Mouse (Mus musculus): ENCODE data around the gene Zbtb8b.
"Not testable (repeated sequence)": the region's sequence is repeated elsewhere in the genome, so short reads cannot be mapped to it uniquely, and the experiment has no call there.

Zbtb8b gene

GRCm38 (mm10) chr4:129440340-129441063 is at the start of gene Zbtb8b:
Gene Zbtb8b (minus strand): TSS chr4:129440853.
- DNase-seq, result peak; percentile 79 to 85

- no peak for DNase-seq
These were observed 40.4 kb upstream of the Zbtb8b start for GRCm38 (mm10) chr4:129481090-129481489.

DNA sequence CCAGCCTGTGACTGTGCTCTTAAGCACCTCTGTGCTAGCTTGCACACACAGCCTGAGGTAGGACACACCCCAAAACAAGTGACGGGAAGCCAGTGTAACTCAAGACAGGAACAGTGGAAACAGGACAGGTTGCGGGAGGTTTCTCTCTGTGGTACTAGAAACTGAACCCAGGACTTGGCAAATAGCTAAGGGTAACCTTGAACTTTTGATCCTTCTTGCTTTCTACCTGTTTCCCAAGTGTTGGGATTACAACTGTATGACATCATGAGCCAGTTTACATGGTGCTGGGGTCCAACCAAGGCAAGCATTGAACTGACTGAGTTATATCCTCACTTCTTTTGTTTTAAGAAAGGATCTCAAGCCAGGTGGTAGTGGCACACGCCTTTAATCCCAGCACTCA is 39.2 kb upstream of the Zbtb8b start:
- DNase-seq, result no peak

DNA sequence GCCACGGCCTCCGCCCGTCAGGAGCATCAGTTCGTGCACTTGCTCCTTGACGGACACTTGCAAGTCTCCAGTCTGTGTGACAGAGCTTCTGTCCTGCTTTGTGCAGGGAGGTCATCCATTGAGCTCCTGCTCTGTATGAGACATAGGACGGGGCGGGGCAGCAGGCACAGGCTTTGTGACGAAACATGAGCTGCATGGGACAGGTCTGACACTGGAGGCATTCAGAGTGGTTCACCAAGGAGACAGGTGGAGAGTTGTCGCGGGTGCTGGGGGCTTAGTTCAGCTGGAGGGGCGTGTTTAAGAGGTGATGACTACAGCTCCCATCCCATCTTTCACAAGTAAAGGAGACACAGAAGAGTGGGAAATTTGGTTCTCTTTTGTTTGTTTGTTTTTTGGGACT is 35.4 kb upstream of the Zbtb8b start:
- DNase-seq, result no peak

DNA sequence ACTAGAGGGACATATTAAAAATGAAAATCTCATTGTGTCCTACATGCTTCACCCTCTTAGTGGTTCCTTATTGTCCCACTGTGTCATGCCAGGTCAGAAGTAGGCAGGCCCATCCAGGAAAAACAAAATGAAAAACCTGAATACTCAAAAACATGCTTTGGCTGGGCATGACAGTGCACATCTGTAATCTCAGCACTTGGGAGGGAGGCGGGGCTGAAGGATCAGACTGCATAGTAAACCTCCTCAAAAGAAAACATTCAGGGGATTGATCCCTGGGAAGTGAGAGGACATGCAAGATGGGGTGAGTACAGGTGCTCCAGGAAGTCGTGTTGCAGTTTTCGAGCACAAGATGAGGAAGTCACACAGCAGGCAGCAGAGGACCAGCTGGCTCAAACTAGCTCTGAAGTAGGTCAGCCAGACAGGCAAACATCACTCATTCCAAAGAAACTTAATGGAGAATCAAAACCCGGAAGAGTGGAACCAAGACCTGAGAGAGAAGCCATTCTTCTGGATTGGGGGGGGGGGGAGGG is 23.7 kb upstream of the Zbtb8b start:
- DNase-seq, result no peak

DNA sequence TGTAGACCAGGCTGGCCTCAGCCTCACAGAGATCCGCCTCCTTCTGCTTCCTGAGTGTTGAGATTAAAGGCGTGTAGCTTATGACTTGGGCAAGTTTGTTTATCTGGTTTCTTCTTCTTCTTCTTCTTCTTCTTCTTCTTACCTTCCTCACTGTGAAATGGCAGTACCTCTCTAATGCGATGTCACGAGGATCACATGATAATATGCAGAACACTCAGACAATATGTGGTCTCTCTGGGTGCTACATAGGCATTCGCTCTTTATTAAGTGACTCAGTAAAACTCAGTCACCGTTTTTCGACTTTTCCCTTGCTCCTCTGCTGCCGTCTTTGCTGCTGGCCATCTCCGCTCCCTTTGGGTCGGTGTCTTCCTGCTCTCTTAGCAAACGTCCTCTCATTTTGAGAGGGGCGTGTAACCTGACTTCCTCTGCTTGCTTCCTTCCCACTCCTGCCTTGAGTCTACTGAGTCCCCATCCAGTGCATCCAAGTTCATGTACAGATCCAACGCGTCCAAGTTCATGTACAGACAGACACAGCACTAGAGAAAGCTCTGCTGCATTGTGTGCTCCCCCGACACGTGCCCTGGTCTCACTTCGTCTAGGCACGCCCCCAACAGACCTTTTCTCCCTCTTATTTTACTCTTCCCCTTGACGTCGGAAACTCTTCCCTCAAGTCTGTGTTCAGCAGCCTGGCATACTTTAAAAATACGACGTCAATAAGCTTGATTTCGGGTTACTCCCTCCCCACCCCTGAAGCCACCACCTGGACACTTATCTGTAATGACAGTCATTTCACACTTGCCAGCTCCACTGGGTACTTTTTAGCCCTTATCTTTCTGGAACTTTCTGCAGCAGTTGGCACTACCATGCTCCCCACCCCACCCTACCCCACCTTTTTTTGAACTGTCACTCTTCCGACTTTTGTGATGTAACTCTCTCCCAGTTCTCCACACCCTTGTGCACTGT is 22.7 kb upstream of the Zbtb8b start:
- DNase-seq, result no peak

GRCm38 (mm10) chr4:129462118-129462517 is 21.5 kb upstream of the Zbtb8b start:
- peak in 1 of 2 experiments; percentile 18 for DNase-seq

DNA sequence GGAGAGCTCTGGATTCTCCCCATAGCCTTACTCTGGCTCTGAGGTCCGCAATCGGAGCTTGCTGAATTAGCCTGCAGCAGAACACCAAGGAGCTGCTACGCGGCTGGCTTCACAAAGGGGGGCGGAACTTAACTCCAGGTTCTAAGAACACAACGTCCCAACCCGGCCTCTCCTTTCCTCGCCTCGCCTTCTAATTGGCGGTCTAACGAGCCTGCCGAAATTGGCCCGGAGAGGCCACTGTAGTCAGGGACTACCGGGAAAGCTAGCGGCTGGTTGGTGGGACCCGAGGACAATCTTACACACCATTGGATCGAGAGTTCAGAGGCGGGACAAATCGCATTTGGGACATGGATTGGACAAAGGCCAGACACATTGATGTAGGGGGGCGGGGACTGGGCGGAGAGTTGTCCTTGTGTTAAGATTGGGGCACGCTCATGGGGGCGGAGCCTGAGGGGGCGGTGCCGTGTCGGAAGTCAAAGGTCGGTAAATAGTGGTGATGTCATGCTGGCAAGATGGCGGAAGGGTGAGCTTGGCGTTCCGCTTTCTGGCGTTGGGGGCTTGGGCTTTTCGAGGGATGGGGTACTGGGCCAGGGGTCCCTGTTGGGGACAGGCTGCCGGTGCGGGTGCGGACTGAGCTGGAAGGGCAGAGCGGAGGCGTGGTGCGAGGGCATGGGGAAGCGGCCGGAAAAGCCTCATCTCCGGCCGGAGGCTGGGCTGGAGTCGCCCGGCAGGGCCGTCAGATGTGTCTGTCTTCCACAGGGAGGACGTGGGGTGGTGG is 20.7 kb upstream of the Zbtb8b start, which contains the start of gene Bsdc1:
Gene Bsdc1 (plus strand): TSS at position 399 of the 778 bp plus-strand sequence.
- DNase-seq, result peak; percentile 100

DNA sequence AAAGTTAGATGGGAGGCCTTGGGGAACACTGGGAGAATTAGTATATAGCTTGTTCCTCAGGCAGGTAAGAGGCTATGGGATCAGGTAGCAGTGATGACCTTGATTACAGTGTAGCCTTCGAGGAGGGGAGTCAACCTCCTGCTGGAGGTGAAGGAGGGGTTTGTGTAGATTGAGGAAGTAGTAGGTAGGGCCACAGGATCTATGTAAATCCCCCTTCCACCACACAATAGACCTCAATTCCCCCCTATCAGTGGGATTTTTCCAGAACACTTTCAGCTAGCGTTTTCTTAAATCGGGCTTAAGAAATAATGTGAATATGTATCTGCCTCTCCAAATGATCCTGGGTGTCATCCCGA is 20.2 kb upstream of the Zbtb8b start:
- DNase-seq, result no peak

DNA sequence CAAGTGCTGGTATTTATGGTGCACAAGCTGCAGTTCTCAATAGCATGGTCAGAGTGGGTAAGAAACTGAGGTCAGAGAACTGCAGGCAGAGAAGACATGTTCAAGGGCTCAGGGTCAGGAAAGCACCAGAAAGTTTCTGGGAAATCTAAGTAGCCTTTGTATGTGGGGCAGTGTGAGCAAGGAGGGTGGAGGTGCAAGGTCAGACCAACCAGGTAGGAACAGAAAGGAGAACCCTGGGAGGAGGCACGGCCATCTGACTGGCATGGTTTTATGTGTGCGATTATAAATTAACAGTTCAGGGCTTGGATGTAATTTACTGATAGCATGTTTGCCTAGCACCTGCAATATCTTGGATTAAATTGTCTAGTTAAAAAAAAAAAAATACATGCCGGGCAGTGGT is 19.1 kb upstream of the Zbtb8b start:
- no peak for DNase-seq

- DNase-seq, result not testable (repeated sequence)
These were observed 16.7 kb upstream of the Zbtb8b start for GRCm38 (mm10) chr4:129457311-129457710.

GRCm38 (mm10) chr4:129456126-129456525 is 15.5 kb upstream of the Zbtb8b start:
- DNase-seq, result no peak

GRCm38 (mm10) chr4:129455265-129455664 is 14.6 kb upstream of the Zbtb8b start:
- peak; percentile 53 to 68 for DNase-seq

DNA sequence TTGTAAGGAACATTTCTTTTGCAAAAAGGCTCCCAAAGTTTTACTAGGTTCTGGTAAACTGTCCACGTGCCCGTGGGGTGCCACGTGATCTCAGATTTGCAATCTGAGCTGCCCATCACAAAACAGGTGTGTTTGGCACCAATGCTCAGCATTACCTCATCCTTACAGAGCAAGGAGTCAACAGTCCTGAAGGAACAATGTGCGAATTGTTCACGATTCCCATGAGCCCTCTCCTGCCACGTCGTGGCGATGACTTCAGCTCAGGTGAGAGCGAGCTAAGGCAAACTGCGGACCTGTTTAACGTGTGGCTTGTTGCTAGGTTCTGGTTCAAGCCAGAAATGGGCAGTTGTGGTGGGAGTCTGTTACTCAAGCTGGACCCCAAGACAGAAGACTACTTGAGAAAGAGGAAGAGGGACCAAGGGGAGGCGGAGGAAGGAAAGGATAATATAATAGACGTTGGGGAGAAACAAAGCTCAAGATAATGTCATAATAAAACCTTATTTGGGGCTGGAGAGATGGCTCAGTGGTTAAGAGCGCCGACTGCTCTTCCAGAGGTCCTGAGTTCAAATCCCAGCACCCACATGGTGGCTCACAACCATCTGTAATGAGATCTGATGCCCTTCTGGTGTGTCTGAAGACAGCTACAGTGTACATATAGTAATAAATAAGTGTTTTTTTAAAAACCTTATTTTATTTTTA is 11.0 kb upstream of the Zbtb8b start:
- DNase-seq, result no peak

DNA sequence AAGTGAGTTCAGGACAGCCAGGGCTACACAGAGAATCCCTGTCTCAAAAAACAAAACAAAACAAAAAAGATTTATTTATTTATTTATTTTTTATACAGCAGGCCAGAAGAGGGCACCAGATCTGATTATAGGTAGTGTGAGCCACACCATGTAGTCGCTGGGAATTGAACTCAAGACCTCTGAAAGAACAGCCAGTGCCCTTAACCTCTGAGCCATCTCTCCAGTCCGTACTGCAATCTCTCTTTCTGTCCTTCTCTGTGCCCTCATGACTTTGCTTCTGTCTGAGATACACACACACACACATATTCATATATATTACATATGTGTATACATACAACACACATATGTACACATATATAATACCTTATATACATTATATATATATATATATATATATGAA is 10.2 kb upstream of the Zbtb8b start:
- DNase-seq, result no peak

DNA sequence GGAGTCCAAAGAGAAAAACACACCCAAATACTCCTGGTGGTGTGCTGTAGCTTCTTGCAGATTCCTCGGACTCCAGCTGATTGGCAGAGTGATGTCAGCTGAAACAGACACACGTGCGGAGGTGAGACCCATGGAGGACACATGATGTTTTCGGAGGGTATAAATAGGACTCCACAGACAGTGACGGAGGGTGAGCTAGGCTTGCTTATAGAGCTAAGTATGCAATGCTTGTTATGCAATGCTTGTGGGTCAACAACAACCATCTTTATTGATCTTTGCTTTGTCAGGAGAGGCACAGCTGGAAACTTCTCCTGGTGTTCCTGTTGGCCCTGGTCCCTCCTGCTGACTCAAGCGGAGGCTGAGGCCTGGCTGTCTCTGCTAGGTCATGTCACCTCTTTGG is 8.1 kb upstream of the Zbtb8b start:
- DNase-seq, result no peak

GRCm38 (mm10) chr4:129447778-129448563 is 7.3 kb upstream of the Zbtb8b start:
- no peak for DNase-seq

- no peak for DNase-seq
These were observed 6.7 kb upstream of the Zbtb8b start for GRCm38 (mm10) chr4:129447360-129447759.

GRCm38 (mm10) chr4:129441145-129441544 is 492 bp upstream of the Zbtb8b start:
- DNase-seq, result peak in 1 of 2 experiments; percentile 30

DNA sequence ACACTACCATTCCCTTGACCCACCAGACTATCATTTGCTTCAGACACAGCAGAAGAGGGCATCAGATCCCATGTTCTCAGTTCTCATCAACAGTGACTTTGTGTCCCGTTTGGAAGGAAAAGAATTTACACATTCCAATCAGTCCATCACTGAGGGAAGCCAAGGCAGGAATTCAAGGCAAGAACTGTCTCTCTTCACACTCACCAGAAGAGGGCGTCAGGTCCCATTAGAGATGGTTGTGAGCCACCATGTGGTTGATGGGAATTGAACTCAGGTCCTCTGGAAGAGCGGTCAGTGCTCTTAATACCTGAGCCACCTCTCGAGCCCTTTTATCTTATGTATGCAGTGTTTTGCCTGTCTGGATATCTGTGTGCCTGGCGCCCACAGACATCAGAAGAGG is 22.3 kb downstream of the Zbtb8b start:
- no peak for DNase-seq

DNA sequence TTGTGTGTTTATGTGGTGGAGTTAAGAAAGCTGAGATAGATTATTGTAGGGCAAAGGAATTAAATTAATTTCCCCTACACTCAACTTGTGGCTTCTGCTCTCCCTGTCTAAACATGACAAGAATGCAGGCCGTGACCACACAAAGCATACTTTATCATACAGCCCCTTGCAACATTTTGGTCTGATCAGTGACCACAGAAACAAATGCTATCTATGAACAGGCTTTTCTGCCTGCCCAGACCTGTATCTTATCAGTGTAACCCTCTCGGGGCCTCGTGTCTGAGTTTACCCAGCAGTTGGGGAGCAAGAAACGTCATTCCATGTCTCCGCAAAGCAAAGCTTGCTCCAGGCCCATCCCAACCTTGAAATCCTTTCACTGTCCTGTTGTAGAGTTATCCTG is 24.2 kb downstream of the Zbtb8b start:
- no peak for DNase-seq

Measured in kidney, postnatal 4 days (tissue).